Comparison of ENCODE assay signal across 32 mouse cellular contexts in genomic region chr13:56270124-56270523, GRCm38 (mm10). TPM values are rescaled to one million over a fixed set of nuclear protein-coding genes. Genes with fewer than 3 reads are reported as not detected.
DNase-seq lines count a peak whose midpoint lies in the region; ATAC-seq and TF ChIP-seq lines count a peak whose summit lies in the region.
"Had no signal": no experiment of that assay in that cellular context is flagged by ENCODE, and none has a peak within 500 bp of the region (broad histone marks: within the 10 kb centered on the region; RNA-seq: fewer than 3 reads in every experiment).

No protein-coding gene starts in this region.

- no peak overlapping the region for H3K4me3 ChIP-seq in layer of hippocampus, adult 2 months
- no peak overlapping the region for H3K4me3 ChIP-seq in midbrain, postnatal 0 days (ENCODE audit: low read depth, low read length)
- no peak overlapping the region for H3K4me3 ChIP-seq in midbrain, embryonic 11.5 days (ENCODE audit: low read depth, low read length)
- H3K4me3 ChIP-seq: embryonic facial prominence, embryonic 15.5 days; gastrocnemius, adult 2 months; hindbrain, embryonic 13.5 days; intestine, embryonic 15.5 days; limb, embryonic 10.5 days; liver, embryonic 15.5 days had no signal

- DNase-seq in layer of hippocampus, adult 2 months (ENCODE audit: low spot score in 2 of 2), result peak; percentile 25
- DNase-seq in layer of hippocampus, postnatal 25 days (ENCODE audit: extremely low spot score in 1 of 2, low spot score in 1 of 2), result no peak
- peak; percentile 55 for DNase-seq in midbrain, postnatal 0 days (ENCODE audit: low spot score)
- no peak for DNase-seq in midbrain, embryonic 11.5 days (ENCODE audit: low spot score, missing footprints)
- DNase-seq in frontal cortex, postnatal 10 days (ENCODE audit: low spot score in 2 of 2), result peak; percentile 36 to 44
- DNase-seq in right cerebral cortex, postnatal 36 days (ENCODE audit: low spot score in 2 of 2), result peak; percentile 22 to 36
- DNase-seq in cerebellum, postnatal 4 days (ENCODE audit: low spot score in 2 of 2), result no peak
- DNase-seq: adrenal gland, postnatal 10 days; cerebellum, adult 8-10 months; gastrocnemius, adult 2 months; kidney, adult 8-10 months; kidney, postnatal 10 days; liver; thymus, postnatal 25 days had no signal

- peaks cover 4% of the 10 kb centered on the region; the same call in 1 of the 2 replicates for H3K27me3 ChIP-seq in midbrain, postnatal 0 days (ENCODE audit: insufficient read depth, low read length)
- H3K27me3 ChIP-seq in midbrain, embryonic 11.5 days (ENCODE audit: control insufficient read depth, insufficient read depth, low read length), result peaks cover 2% of the 10 kb centered on the region; the same call in 1 of the 2 replicates

- H3K4me1 ChIP-seq in midbrain, postnatal 0 days (ENCODE audit: insufficient read depth, low read length), result no peaks in the 10 kb centered on the region
- no peaks in the 10 kb centered on the region for H3K4me1 ChIP-seq in midbrain, embryonic 11.5 days (ENCODE audit: control insufficient read depth, insufficient read depth, low read length)
- H3K4me1 ChIP-seq: embryonic facial prominence, embryonic 15.5 days; intestine, embryonic 15.5 days; limb, embryonic 10.5 days; liver, embryonic 15.5 days had no signal

- no peak overlapping the region for H3K4me2 ChIP-seq in midbrain, postnatal 0 days (ENCODE audit: low read depth, low read length, poor library complexity, severe bottlenecking)
- no peak overlapping the region for H3K4me2 ChIP-seq in midbrain, embryonic 11.5 days
- H3K4me2 ChIP-seq: embryonic facial prominence, embryonic 15.5 days; hindbrain, embryonic 13.5 days; intestine, embryonic 15.5 days; liver, embryonic 15.5 days had no signal

- no peaks in the 10 kb centered on the region for H3K9me3 ChIP-seq in midbrain, postnatal 0 days (ENCODE audit: low read length)
- peaks cover 9% of the 10 kb centered on the region; the same call in 1 of the 2 replicates for H3K9me3 ChIP-seq in midbrain, embryonic 11.5 days (ENCODE audit: control insufficient read depth, low read length)
- H3K9me3 ChIP-seq: intestine, embryonic 15.5 days; liver, embryonic 15.5 days had no signal

- no peak overlapping the region for H3K9ac ChIP-seq in midbrain, postnatal 0 days (replicated peaks; ENCODE audit: low read length, poor library complexity, severe bottlenecking)
- no peak overlapping the region for H3K9ac ChIP-seq in midbrain, embryonic 11.5 days (ENCODE audit: low read length)
- H3K9ac ChIP-seq: embryonic facial prominence, embryonic 15.5 days; hindbrain, embryonic 13.5 days; intestine, embryonic 15.5 days; liver, embryonic 15.5 days had no signal

- no peak for TF ChIP-seq CTCF in layer of hippocampus, adult 2 months (conservative IDR thresholded peaks at IDR 0.05)
- TF ChIP-seq CTCF in midbrain, postnatal 0 days (IDR thresholded peaks at IDR 0.05), result no peak

- 58% methylated on average over 13 of the region's 13 CpGs for WGBS in midbrain, postnatal 0 days
- 74% methylated on average over 13 of the region's 13 CpGs for WGBS in midbrain, embryonic 11.5 days

- no peaks in the 10 kb centered on the region for H3K36me3 ChIP-seq in midbrain, postnatal 0 days (ENCODE audit: insufficient read depth, low read length)
- H3K36me3 ChIP-seq in midbrain, embryonic 11.5 days (ENCODE audit: control insufficient read depth, insufficient read depth, low read length), result no peaks in the 10 kb centered on the region
- H3K36me3 ChIP-seq: embryonic facial prominence, embryonic 15.5 days; hindbrain, embryonic 13.5 days; intestine, embryonic 15.5 days; limb, embryonic 10.5 days; liver, embryonic 15.5 days had no signal

- peak overlapping the region; percentile 77 for H3K27ac ChIP-seq in layer of hippocampus, adult 2 months
- H3K27ac ChIP-seq in midbrain, postnatal 0 days (ENCODE audit: low read depth, low read length), result no peak overlapping the region
- H3K27ac ChIP-seq in midbrain, embryonic 11.5 days (ENCODE audit: low read depth, low read length), result no peak overlapping the region
- H3K27ac ChIP-seq: embryonic facial prominence, embryonic 15.5 days; gastrocnemius, adult 2 months; hindbrain, embryonic 13.5 days; intestine, embryonic 15.5 days; limb, embryonic 10.5 days; liver, embryonic 15.5 days; macrophage had no signal

- no peak for ATAC-seq in midbrain, postnatal 0 days (ENCODE audit: low FRiP score)
- no peak for ATAC-seq in midbrain, embryonic 11.5 days (ENCODE audit: low FRiP score)
- ATAC-seq: forebrain, embryonic 14.5 days; intestine, embryonic 15.5 days; midbrain, embryonic 16.5 days had no signal

RNA-seq across cellular contexts. Expression of gene Neurog1, which starts 18.2 kb away (rescaled TPM):
- under 1 TPM in 1 of 2 experiments, not detected in 1; 0.20 TPM for total RNA-seq in layer of hippocampus, adult 2 months (2021)
- under 1 TPM; 0.21 to 0.25 TPM for total RNA-seq in layer of hippocampus, postnatal 25 days (2021)
- total RNA-seq in midbrain, postnatal 0 days (2014; rRNA removed), result not detected in 2 replicates
- polyA plus RNA-seq in midbrain, postnatal 0 days (2015; fragmentation: Nextera tagmentation; extraction: Ambion mirVana), result not detected in 2 replicates
- polyA plus RNA-seq in midbrain, embryonic 11.5 days (2014; fragmentation: Nextera tagmentation; extraction: Ambion mirVana), result 35.6 and 42.1 TPM in 2 replicates
- total RNA-seq: adrenal gland, postnatal 10 days; common myeloid progenitor, adult 5-6 weeks; gastrocnemius, adult 2 months; gastrocnemius, postnatal 4 days; heart, adult 8-10 months; heart, postnatal 25 days; layer of hippocampus, postnatal 10 days; MEL had no signal
- polyA plus RNA-seq: C2C12; heart, embryonic 14.5 days; intestine, embryonic 15.5 days; limb, embryonic 10.5 days; liver, embryonic 15.5 days; lung, embryonic 16.5 days; macrophage; stomach, embryonic 14.5 days had no signal

RNA-seq across cellular contexts. Expression of gene Cxcl14, which starts 26.2 kb away (rescaled TPM):
- total RNA-seq in layer of hippocampus, adult 2 months (2021), result 100 to 1,000 TPM; 123 to 125 TPM
- total RNA-seq in layer of hippocampus, postnatal 25 days (2021), result 100 to 1,000 TPM; 121 to 137 TPM
- total RNA-seq in midbrain, postnatal 0 days (2014; rRNA removed), result 31.5 and 34.1 TPM in 2 replicates
- 32.7 and 37.0 TPM in 2 replicates for polyA plus RNA-seq in midbrain, postnatal 0 days (2015; fragmentation: Nextera tagmentation; extraction: Ambion mirVana)
- polyA plus RNA-seq in midbrain, embryonic 11.5 days (2014; fragmentation: Nextera tagmentation; extraction: Ambion mirVana), result 9.2 and 9.3 TPM in 2 replicates
- total RNA-seq: common myeloid progenitor, adult 5-6 weeks; MEL had no signal

Comparison
In these comparisons a context has a peak if more than half of its experiments do, and no peak if none do; other contexts are left out.
1. DNase-seq: peak in layer of hippocampus, adult 2 months (2 of 2), midbrain, postnatal 0 days (single experiment), frontal cortex, postnatal 10 days (2 of 2) and right cerebral cortex, postnatal 36 days (2 of 2); none in layer of hippocampus, postnatal 25 days (0 of 2), midbrain, embryonic 11.5 days (single experiment) and cerebellum, postnatal 4 days (0 of 2).